Mouse (Mus musculus): ENCODE data around the gene Cmtm8. TPM values are rescaled to one million over a fixed set of nuclear protein-coding genes. Genes with fewer than 3 reads are reported as not detected.

Gene Cmtm8
- polyA plus RNA-seq, 1 experiment, result 0.19 TPM

- H3K4me1 ChIP-seq (ENCODE audit: control insufficient read depth), result peaks cover 4% of the 10 kb centered on the region; the same call in 1 of the 2 replicates
- TF ChIP-seq TAL1 (IDR thresholded peaks at IDR 0.05; ENCODE audit: low read length) (no peak), GATA1 (IDR thresholded peaks at IDR 0.05; ENCODE audit: low read length) (no peak)
- H3K4me3 ChIP-seq (replicated peaks), result no peak overlapping the region
- peaks cover 16% of the 10 kb centered on the region for H3K27me3 ChIP-seq (ENCODE audit: control insufficient read depth)
- H3K36me3 ChIP-seq (ENCODE audit: control insufficient read depth), result no peaks in the 10 kb centered on the region
- peaks cover 4% of the 10 kb centered on the region; the same call in 1 of the 2 replicates for H3K9me3 ChIP-seq (ENCODE audit: control insufficient read depth, low read length)
Measured at GRCm38 (mm10) chr9:114775272-114775671, 68.7 kb downstream of the Cmtm8 start.

- no peaks in the 10 kb centered on the region for H3K4me1 ChIP-seq (ENCODE audit: control insufficient read depth)
- H3K4me3 ChIP-seq (replicated peaks), result no peak overlapping the region
- TF ChIP-seq GATA1 (IDR thresholded peaks at IDR 0.05; ENCODE audit: low read length), result no peak
- no peak for TF ChIP-seq TAL1 (IDR thresholded peaks at IDR 0.05; ENCODE audit: low read length)
- H3K9me3 ChIP-seq (ENCODE audit: control insufficient read depth, low read length), result peaks cover 4% of the 10 kb centered on the region; the same call in 1 of the 2 replicates
- H3K27me3 ChIP-seq (ENCODE audit: control insufficient read depth), result peaks cover 10% of the 10 kb centered on the region
- H3K36me3 ChIP-seq (ENCODE audit: control insufficient read depth), result no peaks in the 10 kb centered on the region
Measured at GRCm38 (mm10) chr9:114774629-114775028, 69.3 kb downstream of the Cmtm8 start.

GRCm38 (mm10) chr9:114771565-114771964, 72.4 kb downstream of the Cmtm8 start:
- TF ChIP-seq TAL1 (IDR thresholded peaks at IDR 0.05; ENCODE audit: low read length) (no peak), GATA1 (IDR thresholded peaks at IDR 0.05; ENCODE audit: low read length) (no peak)
- no peaks in the 10 kb centered on the region for H3K27me3 ChIP-seq (ENCODE audit: control insufficient read depth)
- no peaks in the 10 kb centered on the region for H3K36me3 ChIP-seq (ENCODE audit: control insufficient read depth)

GRCm38 (mm10) chr9:114770224-114770623, 73.7 kb downstream of the Cmtm8 start:
- Histone ChIP-seq H3K36me3 (ENCODE audit: control insufficient read depth) (no peaks in the 10 kb centered on the region), H3K4me3 (replicated peaks) (no peak overlapping the region), H3K27me3 (ENCODE audit: control insufficient read depth) (no peaks in the 10 kb centered on the region), H3K4me1 (ENCODE audit: control insufficient read depth) (no peaks in the 10 kb centered on the region; the same call in 1 of the 2 replicates), H3K9me3 (ENCODE audit: control insufficient read depth, low read length) (peaks cover 4% of the 10 kb centered on the region; the same call in 1 of the 2 replicates)
- TF ChIP-seq TAL1 (IDR thresholded peaks at IDR 0.05; ENCODE audit: low read length), result no peak
- no peak for TF ChIP-seq GATA1 (IDR thresholded peaks at IDR 0.05; ENCODE audit: low read length)

More at GRCm38 (mm10) chr9:114771565-114771964, 72.4 kb downstream of the Cmtm8 start:
- peaks cover 4% of the 10 kb centered on the region; the same call in 1 of the 2 replicates for H3K9me3 ChIP-seq (ENCODE audit: control insufficient read depth, low read length)
- no peak overlapping the region for H3K4me3 ChIP-seq (replicated peaks)
- no peaks in the 10 kb centered on the region; the same call in 1 of the 2 replicates for H3K4me1 ChIP-seq (ENCODE audit: control insufficient read depth)

GRCm38 (mm10) chr9:114768066-114768465, 75.9 kb downstream of the Cmtm8 start:
- Histone ChIP-seq H3K9me3 (ENCODE audit: control insufficient read depth, low read length) (peaks cover 4% of the 10 kb centered on the region; the same call in 1 of the 2 replicates), H3K4me1 (ENCODE audit: control insufficient read depth) (no peaks in the 10 kb centered on the region; the same call in 1 of the 2 replicates), H3K4me3 (replicated peaks) (no peak overlapping the region), H3K36me3 (ENCODE audit: control insufficient read depth) (no peaks in the 10 kb centered on the region), H3K27me3 (ENCODE audit: control insufficient read depth) (no peaks in the 10 kb centered on the region)
- TF ChIP-seq TAL1 (IDR thresholded peaks at IDR 0.05; ENCODE audit: low read length), result no peak
- no peak for TF ChIP-seq GATA1 (IDR thresholded peaks at IDR 0.05; ENCODE audit: low read length)

DNA sequence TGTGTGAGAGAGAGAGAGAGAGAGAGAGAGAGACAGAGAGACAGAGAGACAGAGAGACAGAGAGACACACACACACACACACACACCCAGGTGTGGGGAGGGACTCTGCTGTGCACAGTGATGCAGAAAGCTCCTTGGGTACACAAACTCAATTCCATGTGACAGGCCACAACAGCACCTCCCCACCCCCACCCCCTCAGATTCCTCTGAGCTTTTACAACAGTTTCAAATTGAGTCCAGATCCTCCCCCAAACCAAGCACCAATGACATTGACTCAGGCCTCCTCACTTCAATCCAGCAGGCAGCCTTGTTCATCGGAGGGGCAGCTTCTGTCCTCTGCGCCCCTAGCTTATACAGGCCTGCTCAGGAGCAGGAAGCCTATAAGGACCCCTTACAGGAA, 76.4 kb downstream of the Cmtm8 start:
- no peak for TF ChIP-seq TAL1 (IDR thresholded peaks at IDR 0.05; ENCODE audit: low read length)
- no peak for TF ChIP-seq GATA1 (IDR thresholded peaks at IDR 0.05; ENCODE audit: low read length)
- H3K4me1 ChIP-seq (ENCODE audit: control insufficient read depth), result no peaks in the 10 kb centered on the region; the same call in 1 of the 2 replicates
- H3K36me3 ChIP-seq (ENCODE audit: control insufficient read depth), result no peaks in the 10 kb centered on the region
- no peaks in the 10 kb centered on the region for H3K27me3 ChIP-seq (ENCODE audit: control insufficient read depth)
- no peak overlapping the region for H3K4me3 ChIP-seq (replicated peaks)
- peaks cover 4% of the 10 kb centered on the region; the same call in 1 of the 2 replicates for H3K9me3 ChIP-seq (ENCODE audit: control insufficient read depth, low read length)

GRCm38 (mm10) chr9:114767030-114767429, 76.9 kb downstream of the Cmtm8 start:
- no peak for TF ChIP-seq GATA1 (IDR thresholded peaks at IDR 0.05; ENCODE audit: low read length)
- no peak for TF ChIP-seq TAL1 (IDR thresholded peaks at IDR 0.05; ENCODE audit: low read length)
- H3K27me3 ChIP-seq (ENCODE audit: control insufficient read depth), result no peaks in the 10 kb centered on the region
- H3K4me3 ChIP-seq (replicated peaks), result no peak overlapping the region
- H3K36me3 ChIP-seq (ENCODE audit: control insufficient read depth), result no peaks in the 10 kb centered on the region
- H3K4me1 ChIP-seq (ENCODE audit: control insufficient read depth), result no peaks in the 10 kb centered on the region; the same call in 1 of the 2 replicates
- peaks cover 1% of the 10 kb centered on the region; the same call in 1 of the 2 replicates for H3K9me3 ChIP-seq (ENCODE audit: control insufficient read depth, low read length)

GRCm38 (mm10) chr9:114763341-114763740, 80.6 kb downstream of the Cmtm8 start:
- no peaks in the 10 kb centered on the region for H3K9me3 ChIP-seq (ENCODE audit: control insufficient read depth, low read length)
- no peak for TF ChIP-seq GATA1 (IDR thresholded peaks at IDR 0.05; ENCODE audit: low read length)
- TF ChIP-seq TAL1 (IDR thresholded peaks at IDR 0.05; ENCODE audit: low read length), result no peak
- H3K4me1 ChIP-seq (ENCODE audit: control insufficient read depth), result no peaks in the 10 kb centered on the region; the same call in 1 of the 2 replicates
- H3K36me3 ChIP-seq (ENCODE audit: control insufficient read depth), result no peaks in the 10 kb centered on the region
- H3K27me3 ChIP-seq (ENCODE audit: control insufficient read depth), result no peaks in the 10 kb centered on the region
- H3K4me3 ChIP-seq (replicated peaks), result no peak overlapping the region

GRCm38 (mm10) chr9:114761848-114762247, 82.1 kb downstream of the Cmtm8 start:
- Histone ChIP-seq H3K36me3 (ENCODE audit: control insufficient read depth) (no peaks in the 10 kb centered on the region), H3K9me3 (ENCODE audit: control insufficient read depth, low read length) (no peaks in the 10 kb centered on the region), H3K27me3 (ENCODE audit: control insufficient read depth) (no peaks in the 10 kb centered on the region), H3K4me1 (ENCODE audit: control insufficient read depth) (no peaks in the 10 kb centered on the region), H3K4me3 (replicated peaks) (no peak overlapping the region)
- TF ChIP-seq TAL1 (IDR thresholded peaks at IDR 0.05; ENCODE audit: low read length) (no peak), GATA1 (IDR thresholded peaks at IDR 0.05; ENCODE audit: low read length) (no peak)

DNA sequence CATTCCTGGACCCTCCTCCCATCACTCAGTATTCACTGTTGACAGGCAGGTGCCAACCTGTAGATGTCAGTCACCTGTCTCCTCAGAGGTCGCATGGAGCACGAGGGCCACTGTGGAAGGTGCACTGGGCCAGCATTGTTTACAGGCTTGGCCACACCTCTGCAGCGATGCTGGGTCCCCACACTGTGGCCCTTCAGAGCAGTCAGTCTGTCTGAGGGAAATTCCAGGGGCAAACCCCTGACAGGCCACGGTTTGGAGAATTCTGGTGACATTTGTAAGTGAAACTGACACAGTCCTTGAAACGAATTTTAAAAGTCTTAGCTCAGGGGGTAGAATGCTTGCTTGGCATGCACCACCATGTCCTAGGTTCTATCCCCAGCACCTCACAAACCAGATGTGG, 83.6 kb downstream of the Cmtm8 start:
- Histone ChIP-seq H3K9me3 (ENCODE audit: control insufficient read depth, low read length) (no peaks in the 10 kb centered on the region), H3K27me3 (ENCODE audit: control insufficient read depth) (no peaks in the 10 kb centered on the region), H3K4me1 (ENCODE audit: control insufficient read depth) (no peaks in the 10 kb centered on the region), H3K36me3 (ENCODE audit: control insufficient read depth) (no peaks in the 10 kb centered on the region), H3K4me3 (replicated peaks) (no peak overlapping the region)
- TF ChIP-seq TAL1 (IDR thresholded peaks at IDR 0.05; ENCODE audit: low read length) (no peak), GATA1 (IDR thresholded peaks at IDR 0.05; ENCODE audit: low read length) (no peak)

All from erythroblast, embryonic 14.5 days (primary cell).